Mouse (Mus musculus) kidney, adult 2 months (tissue): Measurements from ENCODE around the gene Hipk2.

Source experiments
- CTCF ChIP-seq: fragments of 200-500 bp; conservative IDR thresholded peaks from 2 replicates; pipeline ENCODE4 v1.5.1; 2011; ENCODE audit warnings: low read depth, mild to moderate bottlenecking, control low read depth, low read length, moderate library complexity, mixed read lengths; ENCODE audit not compliant: insufficient read depth, insufficient read length
- POLR2A ChIP-seq: fragments of 200-500 bp; IDR thresholded peaks from one replicate; pipeline ENCODE4 v1.6.1; 2011; ENCODE audit warnings: low read depth, low read length, control low read depth

DNA sequence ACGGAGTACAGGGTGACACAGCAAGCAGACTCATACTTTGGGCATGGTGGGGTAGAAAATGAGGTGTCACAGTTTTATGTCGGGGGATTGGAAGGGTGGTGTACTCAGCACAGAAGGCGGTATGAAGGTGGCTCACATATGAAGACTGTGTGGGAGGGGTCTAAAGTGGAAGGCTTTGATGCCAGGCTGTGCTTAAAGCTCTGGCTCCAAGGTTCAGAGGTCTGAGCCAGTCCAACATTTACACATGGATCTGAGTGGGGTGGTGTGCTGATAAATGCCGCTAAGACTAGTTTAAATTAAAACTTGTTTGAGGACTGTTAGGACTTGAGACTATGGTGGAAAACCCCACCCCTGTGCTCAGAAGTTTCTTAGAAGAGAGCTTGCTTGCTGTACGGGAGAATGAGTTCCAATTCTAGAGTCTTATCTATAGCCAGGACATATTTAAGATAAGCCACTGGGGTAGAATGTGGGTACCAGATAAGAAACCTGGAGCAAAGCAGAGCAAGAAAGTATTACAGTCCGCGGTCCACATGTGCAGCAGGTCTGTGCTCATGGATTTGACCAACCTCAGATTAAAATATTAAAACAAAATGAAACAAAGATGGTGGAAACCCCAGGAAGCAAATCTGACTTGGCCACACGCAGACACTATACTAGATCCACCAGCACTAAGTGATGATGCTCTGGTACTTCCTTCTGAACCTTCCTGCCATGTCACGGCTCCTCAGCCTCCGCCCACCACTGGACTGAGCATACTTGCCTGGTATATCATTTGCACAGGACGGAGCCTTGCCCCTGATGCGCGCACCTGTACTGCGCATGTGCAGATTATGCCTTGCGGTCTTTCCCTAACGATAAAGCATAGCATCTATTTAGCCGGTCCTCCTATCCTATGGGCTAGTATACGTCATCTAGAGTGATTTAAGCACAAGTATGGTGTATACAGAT, 48.2 kb upstream of the Hipk2 start:
- TF ChIP-seq POLR2A (no peak), CTCF (no peak)
